Mouse (Mus musculus) stomach, embryonic 15.5 days (tissue): Measurements from ENCODE around the gene Tmem14a. TPM values are rescaled to one million over a fixed set of nuclear protein-coding genes. Genes with fewer than 3 reads are reported as not detected.

ENCODE experiments used
- ATAC-seq: fragments of 200-750 bp; cut with Nextera tagmentation; 2 replicates; pipeline ENCODE4 v1.8.0; 2017; ENCODE audit warnings: low read depth, moderate number of reproducible peaks, moderate TSS enrichment; ENCODE audit not compliant: insufficient read depth, low FRiP score
- H3K27ac ChIP-seq: fragments of 300-500 bp; sonication (generic); 2 replicates; pipeline ENCODE4 v1.5.1; 2015; ENCODE audit warnings: mild to moderate bottlenecking, inconsistent platforms
- H3K27me3 ChIP-seq: fragments of 300-500 bp; sonication (generic); replicated peaks from 2 replicates; pipeline ENCODE4 v1.6.1; 2015; ENCODE audit warnings: inconsistent platforms
- H3K36me3 ChIP-seq: fragments of 300-500 bp; sonication (generic); 2 replicates; pipeline ENCODE4 v1.6.1; 2015; ENCODE audit warnings: inconsistent platforms
- H3K4me1 ChIP-seq: fragments of 300-500 bp; sonication (generic); 2 replicates; pipeline ENCODE4 v1.6.1; 2015; ENCODE audit warnings: inconsistent platforms
- H3K4me2 ChIP-seq: fragments of 300-500 bp; sonication (generic); 2 replicates; pipeline ENCODE4 v1.6.1; 2015; ENCODE audit warnings: mild to moderate bottlenecking, inconsistent platforms
- H3K4me3 ChIP-seq: fragments of 300-500 bp; sonication (generic); replicated peaks from 2 replicates; pipeline ENCODE4 v1.5.1; 2015; ENCODE audit warnings: inconsistent platforms
- H3K9ac ChIP-seq: fragments of 300-500 bp; sonication (generic); 2 replicates; pipeline ENCODE4 v1.6.1; 2015; ENCODE audit warnings: inconsistent platforms
- H3K9me3 ChIP-seq: fragments of 300-500 bp; sonication (generic); 2 replicates; pipeline ENCODE4 v1.6.1; 2016; ENCODE audit warnings: inconsistent platforms
- WGBS: fragments of 180-500 bp; shearing (Covaris S2); methylation state at CpG from one replicate; pipeline ENCODE4 v1.1.7; 2015; 5-methylcytosine and 5-hydroxymethylcytosine counted together
- polyA plus RNA-seq: library from polyadenylated mRNA; unstranded; fragments of >200 nt; fragmentation: Nextera tagmentation; extraction: Ambion mirVana; gene quantifications from 2 replicates; pipeline ENCODE4 v1.2.1, GENCODE M21; 2015

Tmem14a gene
- polyA plus RNA-seq, 1 experiment from 2014 or later, result 12.1 TPM

- H3K4me1 ChIP-seq, result no peaks in the 10 kb centered on the region; the same call in 1 of the 2 replicates
- H3K9ac ChIP-seq, result no peak within 1 kb of the TSS
- no peak within 1 kb of the TSS for H3K4me3 ChIP-seq
- 58% methylated on average over 4 of the region's 8 CpGs for WGBS
- no peaks in the 10 kb centered on the region for H3K27me3 ChIP-seq
- no peaks in the 10 kb centered on the region for H3K9me3 ChIP-seq
- no peaks in the 10 kb centered on the region for H3K36me3 ChIP-seq
- peak within 1 kb of the TSS; percentile 13; the same call in 1 of the 2 replicates for H3K4me2 ChIP-seq
- H3K27ac ChIP-seq, result peak within 1 kb of the TSS; percentile 48; the same call in 1 of the 2 replicates
- peak; percentile 58 for ATAC-seq
Observed at GRCm38 (mm10) chr1:21239911-21240898, 21.8 kb downstream of the Tmem14a start, which contains the start of gene Gsta3. Gene Gsta3 (plus strand): TSS chr1:21240589.

DNA sequence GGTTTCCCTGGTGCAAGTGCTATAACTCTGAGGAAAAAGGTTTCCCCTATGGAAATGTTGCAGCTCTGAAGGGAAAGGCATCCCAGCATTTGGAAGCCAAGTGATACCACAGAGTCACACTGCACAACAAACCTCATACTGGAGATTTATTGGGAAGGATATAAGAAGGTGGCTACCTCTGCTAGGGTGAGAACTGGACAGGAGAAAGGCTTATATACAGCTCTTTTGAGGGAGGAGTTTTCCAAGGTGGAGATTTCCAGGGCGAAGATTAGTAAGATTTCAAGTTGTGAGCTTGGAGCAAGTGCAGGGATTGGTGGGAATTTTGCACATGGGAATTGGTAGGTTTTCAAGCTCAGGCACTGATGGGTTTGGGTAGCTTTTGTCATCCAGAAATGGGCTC lies 22.7 kb downstream of the Tmem14a start:
- no peaks in the 10 kb centered on the region for H3K27me3 ChIP-seq

DNA sequence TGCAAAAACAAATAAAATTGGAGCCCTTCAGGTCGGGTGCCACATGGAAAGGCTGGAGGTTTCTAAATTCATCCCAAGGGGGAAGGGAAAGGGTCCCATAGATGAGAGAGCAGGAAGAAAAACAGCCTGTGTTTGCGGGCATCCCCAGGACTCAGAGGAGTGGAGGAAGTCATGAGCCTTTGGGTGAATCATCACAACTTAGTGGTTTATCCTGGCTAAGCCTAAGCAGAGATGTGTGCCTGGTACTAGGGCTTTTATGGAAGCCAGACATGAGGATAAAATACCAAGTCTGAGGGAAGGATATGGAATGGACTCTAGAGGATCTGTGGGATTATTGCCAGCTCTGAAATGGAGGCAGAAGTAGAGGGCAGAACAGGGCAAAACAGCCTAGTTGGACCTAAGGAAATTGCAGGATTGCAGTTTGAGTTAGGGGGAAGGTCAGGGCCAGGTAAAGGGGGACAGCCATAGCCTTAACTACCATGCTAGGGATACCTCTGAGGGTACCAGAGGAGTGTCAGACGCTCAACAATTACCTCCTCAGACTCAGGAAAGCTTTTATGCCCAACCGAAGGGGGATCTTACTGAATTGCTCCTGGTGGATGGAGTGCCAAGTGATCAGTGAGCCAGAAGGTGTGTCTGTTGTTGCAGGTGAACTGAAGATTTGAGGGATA lies 26.1 kb downstream of the Tmem14a start:
- WGBS, result 62% methylated on average over 4 of the region's 4 CpGs
- Histone ChIP-seq H3K27me3 (no peaks in the 10 kb centered on the region), H3K9ac (no peak overlapping the region), H3K9me3 (no peaks in the 10 kb centered on the region), H3K27ac (no peak overlapping the region), H3K36me3 (no peaks in the 10 kb centered on the region), H3K4me1 (no peaks in the 10 kb centered on the region; the same call in 1 of the 2 replicates), H3K4me2 (no peak overlapping the region), H3K4me3 (no peak overlapping the region)
- ATAC-seq, result no peak

More for the DNA sequence above, 22.7 kb downstream of the Tmem14a start:
- 68% methylated on average over 1 of the region's 1 CpGs for WGBS
- Histone ChIP-seq H3K4me3 (no peak overlapping the region), H3K36me3 (no peaks in the 10 kb centered on the region), H3K9me3 (no peaks in the 10 kb centered on the region), H3K4me1 (no peaks in the 10 kb centered on the region; the same call in 1 of the 2 replicates), H3K4me2 (peak overlapping the region; percentile 13; the same call in 1 of the 2 replicates), H3K27ac (no peak overlapping the region), H3K9ac (no peak overlapping the region)
- no peak for ATAC-seq

DNA sequence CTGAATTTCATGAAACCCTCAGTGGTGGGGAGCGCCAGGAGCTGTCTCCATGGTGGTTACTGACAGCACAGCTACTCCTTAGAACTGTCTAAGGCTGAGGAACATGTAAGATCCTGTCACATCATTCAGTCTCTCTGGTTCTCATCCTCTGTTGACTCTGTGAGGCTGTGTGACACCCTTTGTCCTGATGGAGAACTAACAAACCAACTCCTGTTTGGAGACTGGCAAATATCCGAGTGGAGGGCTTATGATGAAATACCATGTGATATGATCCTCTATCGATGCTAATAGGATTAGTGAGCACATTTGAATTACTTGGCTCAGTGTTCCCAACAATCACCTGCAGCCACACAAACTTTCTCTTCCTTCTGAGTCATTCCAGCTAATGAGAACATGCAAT lies 27.8 kb downstream of the Tmem14a start:
- H3K4me3 ChIP-seq, result no peak overlapping the region
- no peak overlapping the region for H3K4me2 ChIP-seq
- H3K36me3 ChIP-seq, result no peaks in the 10 kb centered on the region
- no peaks in the 10 kb centered on the region for H3K9me3 ChIP-seq
- WGBS, result 68% methylated on average over 3 of the region's 3 CpGs
- H3K27ac ChIP-seq, result no peak overlapping the region
- ATAC-seq, result no peak
- no peak overlapping the region for H3K9ac ChIP-seq
- no peaks in the 10 kb centered on the region for H3K27me3 ChIP-seq
- no peaks in the 10 kb centered on the region for H3K4me1 ChIP-seq

DNA sequence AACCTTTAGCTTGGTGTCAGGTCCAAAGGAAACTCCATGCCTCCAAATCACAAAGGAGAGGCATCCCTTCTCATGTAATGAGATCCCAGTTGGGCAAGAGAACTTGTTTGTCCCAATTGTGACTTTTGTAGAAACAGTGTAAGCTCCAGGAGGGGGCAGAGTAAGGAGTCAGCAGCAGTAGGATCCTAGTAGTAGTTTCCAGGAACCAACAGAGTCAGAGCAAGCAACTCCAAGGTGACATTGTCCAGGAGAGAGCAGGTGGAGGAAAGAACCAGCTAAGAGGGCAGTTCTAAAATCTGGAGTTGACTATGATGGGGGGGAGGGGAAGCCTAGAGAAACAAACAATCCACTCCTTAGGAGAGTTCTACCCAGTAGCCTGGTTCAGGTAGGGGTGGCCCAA lies 29.5 kb downstream of the Tmem14a start:
- Histone ChIP-seq H3K9me3 (no peaks in the 10 kb centered on the region), H3K4me1 (no peaks in the 10 kb centered on the region), H3K36me3 (no peaks in the 10 kb centered on the region), H3K9ac (no peak overlapping the region), H3K4me2 (no peak overlapping the region), H3K4me3 (no peak overlapping the region), H3K27ac (no peak overlapping the region), H3K27me3 (no peaks in the 10 kb centered on the region)
- ATAC-seq, result no peak

GRCm38 (mm10) chr1:21248560-21249390 lies 30.4 kb downstream of the Tmem14a start:
- H3K9ac ChIP-seq, result no peak overlapping the region
- no peaks in the 10 kb centered on the region for H3K9me3 ChIP-seq
- ATAC-seq, result no peak
- H3K36me3 ChIP-seq, result no peaks in the 10 kb centered on the region
- H3K4me1 ChIP-seq, result no peaks in the 10 kb centered on the region
- no peak overlapping the region for H3K27ac ChIP-seq
- WGBS, result 81% methylated on average over 9 of the region's 9 CpGs
- H3K27me3 ChIP-seq, result no peaks in the 10 kb centered on the region
- no peak overlapping the region for H3K4me2 ChIP-seq
- H3K4me3 ChIP-seq, result no peak overlapping the region

- Histone ChIP-seq H3K36me3 (no peaks in the 10 kb centered on the region), H3K27ac (no peak overlapping the region), H3K4me2 (no peak overlapping the region), H3K4me1 (no peaks in the 10 kb centered on the region), H3K27me3 (no peaks in the 10 kb centered on the region), H3K4me3 (no peak overlapping the region), H3K9ac (no peak overlapping the region), H3K9me3 (no peaks in the 10 kb centered on the region)
- ATAC-seq, result no peak
- WGBS, result 72% methylated on average over 6 of the region's 6 CpGs
Observed at GRCm38 (mm10) chr1:21251661-21252060, 33.3 kb downstream of the Tmem14a start.

DNA sequence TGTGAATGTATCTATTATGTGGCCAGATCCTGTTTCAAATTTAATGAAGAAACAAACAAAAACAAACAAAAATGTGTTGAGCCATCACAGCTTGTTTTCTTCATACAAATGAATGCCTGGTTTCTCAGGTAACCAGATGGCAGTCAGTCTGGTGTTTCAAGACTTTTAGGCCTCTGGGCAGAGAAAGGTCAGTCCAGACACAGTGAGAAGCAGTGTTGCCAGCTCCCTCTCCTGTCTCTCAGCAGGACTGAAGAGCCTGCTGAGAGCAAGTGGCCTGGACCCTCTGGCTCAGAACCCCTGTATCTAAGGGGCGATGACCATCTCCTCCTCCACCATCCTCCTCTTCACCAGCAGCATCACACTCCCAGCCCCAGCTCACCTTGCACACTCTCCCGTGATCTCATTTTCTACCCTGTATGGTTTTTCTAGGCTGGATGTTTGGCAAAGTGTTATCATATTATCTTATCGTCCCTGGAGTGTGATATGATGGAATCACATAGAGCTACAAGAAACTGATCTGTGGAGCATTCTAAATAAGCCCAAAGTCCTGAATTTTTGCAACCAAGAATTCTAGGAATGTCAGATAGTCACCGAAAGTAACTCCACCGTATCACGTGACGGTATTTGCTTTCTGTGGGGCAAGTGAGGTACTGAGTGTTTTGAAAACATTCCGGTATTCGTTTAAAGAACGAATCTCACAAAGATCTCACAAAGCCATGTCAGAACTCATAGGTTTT lies 34.4 kb downstream of the Tmem14a start:
- 68% methylated on average over 10 of the region's 10 CpGs for WGBS
- Histone ChIP-seq H3K9ac (no peak overlapping the region), H3K4me2 (no peak overlapping the region), H3K36me3 (no peaks in the 10 kb centered on the region), H3K4me1 (no peaks in the 10 kb centered on the region), H3K27ac (no peak overlapping the region), H3K9me3 (no peaks in the 10 kb centered on the region), H3K4me3 (no peak overlapping the region), H3K27me3 (no peaks in the 10 kb centered on the region)
- no peak for ATAC-seq

DNA sequence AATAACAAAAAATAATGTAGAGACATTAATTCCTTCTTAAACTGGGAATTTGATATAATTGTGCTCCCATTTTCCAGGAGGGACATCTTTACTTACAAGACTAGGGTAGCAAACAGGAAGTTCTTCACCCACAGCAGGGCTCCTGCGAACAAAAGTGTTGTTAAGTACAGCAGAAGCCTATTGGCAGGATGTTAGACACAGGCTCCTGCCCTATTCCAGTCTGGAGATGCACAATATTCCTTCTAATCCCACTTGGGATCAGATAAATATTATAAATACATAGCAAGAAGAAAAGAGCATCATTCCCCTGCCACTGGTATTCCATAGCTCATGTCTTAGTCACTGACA lies 34.9 kb downstream of the Tmem14a start:
- 83% methylated on average over 1 of the region's 1 CpGs for whole genome bisulfite sequencing
- Histone ChIP-seq H3K27me3 (no peaks in the 10 kb centered on the region), H3K4me3 (no peak overlapping the region), H3K9ac (no peak overlapping the region), H3K27ac (no peak overlapping the region), H3K9me3 (no peaks in the 10 kb centered on the region), H3K4me1 (no peaks in the 10 kb centered on the region), H3K36me3 (no peaks in the 10 kb centered on the region), H3K4me2 (no peak overlapping the region)
- ATAC-seq, result no peak

- 71% methylated on average over 4 of the region's 4 CpGs for WGBS
- Histone ChIP-seq H3K9me3 (no peaks in the 10 kb centered on the region), H3K4me1 (no peaks in the 10 kb centered on the region), H3K27me3 (no peaks in the 10 kb centered on the region), H3K27ac (no peak overlapping the region), H3K4me3 (no peak overlapping the region), H3K4me2 (no peak overlapping the region), H3K9ac (no peak overlapping the region), H3K36me3 (no peaks in the 10 kb centered on the region)
- ATAC-seq, result no peak
Observed at GRCm38 (mm10) chr1:21253856-21254255, 35.5 kb downstream of the Tmem14a start.
